ENCODE assay signal across 24 mouse cellular contexts in genomic region chr6:111487556-111487955, GRCm38 (mm10).
DNase-seq lines count a peak whose midpoint lies in the region; TF ChIP-seq lines count a peak whose summit lies in the region.
"Had no signal": no experiment of that assay in that cellular context is flagged by ENCODE, and none has a peak within 500 bp of the region (broad histone marks: within the 10 kb centered on the region; RNA-seq: fewer than 3 reads in every experiment).

No protein-coding gene starts in this region.

- H3K36me3 ChIP-seq in ES-Bruce4 (ENCODE audit: control insufficient read depth, insufficient read depth, low read length, poor library complexity, severe bottlenecking) = no peaks in the 10 kb centered on the region
- H3K36me3 ChIP-seq: G1E had no signal

- no peak for TF ChIP-seq CTCF in ES-Bruce4 (IDR thresholded peaks at IDR 0.05; ENCODE audit: low read depth, low read length)

- no peaks in the 10 kb centered on the region for H3K27me3 ChIP-seq in ES-Bruce4 (ENCODE audit: control insufficient read depth, insufficient read depth, low read length, poor library complexity, severe bottlenecking)
- H3K27me3 ChIP-seq: CH12.LX, Patski had no signal

- no peak for TF ChIP-seq POLR2A in ES-Bruce4 (IDR thresholded peaks at IDR 0.05; ENCODE audit: insufficient read depth, low read length)

- H3K4me3 ChIP-seq in ES-Bruce4 (ENCODE audit: low read depth, low read length) = no peak overlapping the region

- H3K27ac ChIP-seq in ES-Bruce4 (ENCODE audit: insufficient read depth, low read length) = no peak overlapping the region

- H3K9me3 ChIP-seq in ES-Bruce4 (replicated peaks; ENCODE audit: control insufficient read depth, insufficient read depth, low read length, poor library complexity, severe bottlenecking) = no peaks in the 10 kb centered on the region

- DNase-seq in ES-CJ7 (ENCODE audit: low read depth, low spot score) = peak; percentile 41
- DNase-seq in R1 (ENCODE audit: low read depth, low spot score) = peak; percentile 69
- DNase-seq in ZHBTc4 (ENCODE audit: low read depth, low spot score) = peak; percentile 52
- DNase-seq in right cerebral cortex, postnatal 4 days = no peak
- DNase-seq in left cerebral cortex, postnatal 14 days (ENCODE audit: low spot score in 2 of 2) = no peak
- no peak for DNase-seq in ovary, adult 18-20 months (ENCODE audit: low spot score)
- DNase-seq in kidney, adult 18-20 months = no peak
- DNase-seq: adrenal gland, adult 2 months; adrenal gland, adult 8-10 months; adrenal gland, postnatal 10 days; adrenal gland, postnatal 14 days; adrenal gland, postnatal 25 days; adrenal gland, postnatal 36 days; B cell, adult 2 months; cerebellum, adult 11 months; cerebellum, adult 11-12 months; cerebellum, adult 18-20 months; cerebellum, adult 2 months; cerebellum, adult 8-10 months; cerebellum, adult 9-10 months had no signal

- H3K4me1 ChIP-seq in ES-Bruce4 (ENCODE audit: control insufficient read depth, insufficient read depth, low read length) = no peaks in the 10 kb centered on the region

- 0 out of 2 replicates have a peak, but pooled peaks have one; percentile 17 for TF ChIP-seq EP300 in ES-Bruce4 (IDR thresholded peaks at IDR 0.05; ENCODE audit: insufficient read depth, low read depth, low read length)

- intact Hi-C loops in left cerebral cortex, postnatal 14 days (cut with DNase I) = no loop called here

- no peak overlapping the region for H3K9ac ChIP-seq in ES-Bruce4 (ENCODE audit: low read depth, poor library complexity, severe bottlenecking)

Comparison
In these comparisons a context has a peak if more than half of its experiments do, and no peak if none do; other contexts are left out.
1. DNase-seq: peak in ES-CJ7 (single experiment), R1 (single experiment) and ZHBTc4 (single experiment); none in right cerebral cortex, postnatal 4 days (single experiment), left cerebral cortex, postnatal 14 days (0 of 2), ovary, adult 18-20 months (single experiment) and kidney, adult 18-20 months (single experiment).